Mouse (Mus musculus): ENCODE measurements around the gene Rasa3. TPM values are rescaled to one million over a fixed set of nuclear protein-coding genes. Genes with fewer than 3 reads are reported as not detected.

Rasa3 gene
- polyA plus RNA-seq, 1 experiment = 10.8 TPM

GRCm38 (mm10) chr8:13650541-13651191 is 26.7 kb downstream of the Rasa3 start:
- Histone ChIP-seq H3K27me3 (replicated peaks; ENCODE audit: control insufficient read depth, insufficient read depth, low read length) (no peaks in the 10 kb centered on the region), H3K27ac (ENCODE audit: insufficient read depth, low read depth, low read length) (no peak overlapping the region), H3K4me3 (ENCODE audit: insufficient read depth, low read depth, low read length) (no peak overlapping the region), H3K36me3 (ENCODE audit: control insufficient read depth, insufficient read depth, low read length) (no peaks in the 10 kb centered on the region), H3K4me1 (ENCODE audit: control insufficient read depth, insufficient read depth, low read length) (peaks cover 5% of the 10 kb centered on the region; the same call in 1 of the 2 replicates)
- DNase-seq = no peak
- TF ChIP-seq CTCF (conservative IDR thresholded peaks at IDR 0.05; ENCODE audit: insufficient read depth, insufficient read length, low read depth, low read length) (no peak), POLR2A (IDR thresholded peaks at IDR 0.05; ENCODE audit: low read depth, low read length) (no peak)
- 79% methylated on average over 11 of the region's 11 CpGs for WGBS

GRCm38 (mm10) chr8:13649154-13649515 is 28.3 kb downstream of the Rasa3 start:
- Histone ChIP-seq H3K27ac (ENCODE audit: insufficient read depth, low read depth, low read length) (no peak overlapping the region), H3K4me3 (ENCODE audit: insufficient read depth, low read depth, low read length) (no peak overlapping the region), H3K4me1 (ENCODE audit: control insufficient read depth, insufficient read depth, low read length) (peaks cover 5% of the 10 kb centered on the region; the same call in 1 of the 2 replicates), H3K27me3 (replicated peaks; ENCODE audit: control insufficient read depth, insufficient read depth, low read length) (no peaks in the 10 kb centered on the region), H3K36me3 (ENCODE audit: control insufficient read depth, insufficient read depth, low read length) (no peaks in the 10 kb centered on the region)
- no peak for DNase-seq
- TF ChIP-seq POLR2A (IDR thresholded peaks at IDR 0.05; ENCODE audit: low read depth, low read length) (no peak), CTCF (conservative IDR thresholded peaks at IDR 0.05; ENCODE audit: insufficient read depth, insufficient read length, low read depth, low read length) (no peak)
- WGBS = 55% methylated on average over 3 of the region's 3 CpGs

GRCm38 (mm10) chr8:13648377-13649153 is 28.8 kb downstream of the Rasa3 start:
- no peaks in the 10 kb centered on the region for H3K36me3 ChIP-seq (ENCODE audit: control insufficient read depth, insufficient read depth, low read length)
- H3K27ac ChIP-seq (ENCODE audit: insufficient read depth, low read depth, low read length) = 0 out of 2 replicates have a peak overlapping the region, but pooled peaks have one; percentile 2
- peak; percentile 28 for DNase-seq
- no peaks in the 10 kb centered on the region for H3K27me3 ChIP-seq (replicated peaks; ENCODE audit: control insufficient read depth, insufficient read depth, low read length)
- WGBS = 32% methylated on average over 7 of the region's 7 CpGs
- H3K4me1 ChIP-seq (ENCODE audit: control insufficient read depth, insufficient read depth, low read length) = peaks cover 5% of the 10 kb centered on the region; the same call in 1 of the 2 replicates
- H3K4me3 ChIP-seq (ENCODE audit: insufficient read depth, low read depth, low read length) = no peak overlapping the region
- TF ChIP-seq POLR2A (IDR thresholded peaks at IDR 0.05; ENCODE audit: low read depth, low read length) (no peak), CTCF (conservative IDR thresholded peaks at IDR 0.05; ENCODE audit: insufficient read depth, insufficient read length, low read depth, low read length) (no peak)

- TF ChIP-seq POLR2A (IDR thresholded peaks at IDR 0.05; ENCODE audit: low read depth, low read length) (no peak), CTCF (conservative IDR thresholded peaks at IDR 0.05; ENCODE audit: insufficient read depth, insufficient read length, low read depth, low read length) (no peak)
- DNase-seq = no peak
- Histone ChIP-seq H3K4me1 (ENCODE audit: control insufficient read depth, insufficient read depth, low read length) (peaks cover 5% of the 10 kb centered on the region; the same call in 1 of the 2 replicates), H3K27me3 (replicated peaks; ENCODE audit: control insufficient read depth, insufficient read depth, low read length) (no peaks in the 10 kb centered on the region), H3K27ac (ENCODE audit: insufficient read depth, low read depth, low read length) (no peak overlapping the region), H3K36me3 (ENCODE audit: control insufficient read depth, insufficient read depth, low read length) (no peaks in the 10 kb centered on the region), H3K4me3 (ENCODE audit: insufficient read depth, low read depth, low read length) (no peak overlapping the region)
- WGBS = 82% methylated on average over 5 of the region's 5 CpGs
Observed at GRCm38 (mm10) chr8:13647591-13647990, 29.8 kb downstream of the Rasa3 start.

GRCm38 (mm10) chr8:13644932-13645676 is 32.3 kb downstream of the Rasa3 start:
- peak; percentile 54 for DNase-seq
- H3K27ac ChIP-seq (ENCODE audit: insufficient read depth, low read depth, low read length) = no peak overlapping the region

GRCm38 (mm10) chr8:13644155-13644554 is 33.2 kb downstream of the Rasa3 start:
- Histone ChIP-seq H3K36me3 (ENCODE audit: control insufficient read depth, insufficient read depth, low read length) (no peaks in the 10 kb centered on the region), H3K27ac (ENCODE audit: insufficient read depth, low read depth, low read length) (no peak overlapping the region), H3K4me1 (ENCODE audit: control insufficient read depth, insufficient read depth, low read length) (0 out of 2 replicates have a peak, but pooled peaks cover 5% of the 10 kb centered on the region), H3K4me3 (ENCODE audit: insufficient read depth, low read depth, low read length) (no peak overlapping the region), H3K27me3 (replicated peaks; ENCODE audit: control insufficient read depth, insufficient read depth, low read length) (no peaks in the 10 kb centered on the region)
- 19% methylated on average over 6 of the region's 6 CpGs for WGBS
- DNase-seq = peak; percentile 58
- TF ChIP-seq CTCF (conservative IDR thresholded peaks at IDR 0.05; ENCODE audit: insufficient read depth, insufficient read length, low read depth, low read length) (no peak), POLR2A (IDR thresholded peaks at IDR 0.05; ENCODE audit: low read depth, low read length) (no peak)

More at GRCm38 (mm10) chr8:13644932-13645676, 32.3 kb downstream of the Rasa3 start:
- no peaks in the 10 kb centered on the region for H3K27me3 ChIP-seq (replicated peaks; ENCODE audit: control insufficient read depth, insufficient read depth, low read length)
- TF ChIP-seq POLR2A (IDR thresholded peaks at IDR 0.05; ENCODE audit: low read depth, low read length) (no peak), CTCF (conservative IDR thresholded peaks at IDR 0.05; ENCODE audit: insufficient read depth, insufficient read length, low read depth, low read length) (no peak)
- peaks cover 5% of the 10 kb centered on the region; the same call in 1 of the 2 replicates for H3K4me1 ChIP-seq (ENCODE audit: control insufficient read depth, insufficient read depth, low read length)
- WGBS = 72% methylated on average over 6 of the region's 6 CpGs
- no peaks in the 10 kb centered on the region for H3K36me3 ChIP-seq (ENCODE audit: control insufficient read depth, insufficient read depth, low read length)
- no peak overlapping the region for H3K4me3 ChIP-seq (ENCODE audit: insufficient read depth, low read depth, low read length)

Data from kidney, adult 2 months (tissue).